Mouse (Mus musculus): ENCODE results near the gene Frat2.
A peak's percentile ranks its signal among the peaks of the same experiment; 100 is the strongest.

The Frat2 gene

DNA sequence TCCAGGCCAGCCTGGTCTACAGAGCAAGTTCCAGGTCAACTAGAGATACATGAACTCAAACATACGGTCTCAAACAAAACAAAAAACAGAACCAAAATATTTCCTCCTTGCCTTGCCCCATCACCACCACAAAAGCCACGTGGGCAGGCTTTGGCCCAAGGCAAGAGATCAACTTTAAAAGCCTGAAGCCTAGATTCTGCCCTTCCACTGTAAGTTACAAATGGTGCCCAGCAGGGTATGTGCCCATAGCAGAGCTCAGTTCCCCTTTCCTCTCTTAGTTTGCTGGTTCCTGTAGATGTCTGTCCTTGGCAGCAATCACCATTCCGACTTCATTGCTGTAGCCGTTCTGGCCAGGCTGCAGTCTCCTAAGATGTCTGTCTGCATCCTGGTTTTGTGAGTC lies 5.2 kb downstream of the Frat2 start:
- DNase-seq: peak; percentile 33 to 37

DNA sequence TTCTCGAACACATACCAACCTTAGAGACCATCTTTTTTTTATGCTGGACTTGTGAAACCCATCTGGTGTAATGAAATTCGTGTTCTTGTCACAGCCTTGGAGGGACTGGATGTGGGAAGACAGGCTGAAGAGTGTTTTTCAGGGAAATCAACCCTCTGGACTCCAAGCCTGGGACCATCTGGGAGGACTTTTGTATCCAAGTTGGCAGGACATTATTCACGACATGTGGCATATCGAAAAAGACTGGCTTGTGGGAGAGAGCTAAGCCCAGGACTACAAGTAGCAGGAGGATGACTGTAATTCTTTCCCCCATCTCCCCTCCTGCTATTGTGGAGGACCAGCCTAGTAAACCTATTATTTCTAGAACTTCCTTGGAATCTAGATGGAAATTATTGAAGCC lies 5.7 kb downstream of the Frat2 start:
- no peak for DNase-seq

GRCm38 (mm10) chr19:41841105-41841750 lies 6.7 kb downstream of the Frat2 start:
- no peak for DNase-seq

GRCm38 (mm10) chr19:41839685-41840084 lies 8.2 kb downstream of the Frat2 start:
- DNase-seq: no peak

DNA sequence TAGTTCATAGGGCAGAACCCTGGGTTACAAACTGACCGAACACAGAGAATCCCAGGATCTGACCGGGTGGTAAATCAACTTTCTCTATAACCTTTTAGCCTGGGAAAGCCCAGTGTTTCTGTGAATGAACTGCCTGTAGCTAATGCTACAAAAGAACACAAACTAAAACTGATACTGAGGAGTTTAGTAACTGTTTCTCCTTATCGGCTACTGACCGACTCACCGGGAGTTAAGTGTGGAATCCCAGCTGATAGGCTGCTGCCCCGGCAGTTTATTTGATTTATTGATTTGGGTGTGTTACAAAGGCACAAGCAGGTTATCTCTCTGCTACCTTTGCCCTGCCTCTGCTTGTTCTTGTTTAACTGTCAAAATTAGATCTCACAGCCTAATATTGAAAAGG lies 9.1 kb downstream of the Frat2 start:
- DNase-seq: no peak

DNA sequence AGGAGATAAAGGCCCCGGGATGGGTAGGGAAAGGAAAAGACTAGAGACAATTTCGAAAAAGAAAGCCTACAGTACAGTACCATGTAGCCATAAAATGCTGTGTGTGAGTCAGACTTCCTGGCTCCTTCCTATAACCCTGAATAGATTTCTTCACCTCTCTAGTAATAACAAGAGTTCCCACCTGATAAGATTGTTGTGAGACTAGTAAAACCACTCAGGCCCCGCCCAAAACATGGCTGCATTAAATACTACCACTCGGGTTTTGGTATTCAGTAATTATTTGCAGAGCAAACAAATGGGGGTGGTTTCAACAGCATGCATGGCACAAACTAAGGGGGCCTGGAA lies 10.0 kb downstream of the Frat2 start:
- DNase-seq: peak; percentile 43 to 48

GRCm38 (mm10) chr19:41837194-41837916 lies 10.6 kb downstream of the Frat2 start:
- no peak for DNase-seq

- no peak for DNase-seq
These were observed 11.2 kb downstream of the Frat2 start for GRCm38 (mm10) chr19:41836719-41837118.

DNA sequence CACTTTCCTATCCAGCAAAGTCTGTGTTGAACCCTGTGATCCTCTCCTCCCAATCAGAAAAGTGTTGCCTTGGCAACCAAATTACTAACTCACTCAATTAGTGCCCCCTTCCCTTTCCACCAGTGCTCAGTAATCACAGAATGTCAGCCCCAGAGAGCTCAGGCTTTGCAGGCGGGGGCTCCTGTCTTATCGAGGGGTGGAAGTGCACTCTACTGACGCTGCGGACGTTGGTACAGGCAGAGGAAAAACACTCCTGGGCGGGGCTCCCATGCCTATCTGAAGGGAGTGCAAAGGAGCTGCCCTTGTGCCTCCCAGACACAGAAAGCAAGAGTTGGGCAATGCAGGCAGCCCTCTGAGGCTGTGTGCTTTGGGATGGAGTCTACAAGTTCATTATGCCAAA lies 12.1 kb downstream of the Frat2 start:
- peak; percentile 47 to 56 for DNase-seq

DNA sequence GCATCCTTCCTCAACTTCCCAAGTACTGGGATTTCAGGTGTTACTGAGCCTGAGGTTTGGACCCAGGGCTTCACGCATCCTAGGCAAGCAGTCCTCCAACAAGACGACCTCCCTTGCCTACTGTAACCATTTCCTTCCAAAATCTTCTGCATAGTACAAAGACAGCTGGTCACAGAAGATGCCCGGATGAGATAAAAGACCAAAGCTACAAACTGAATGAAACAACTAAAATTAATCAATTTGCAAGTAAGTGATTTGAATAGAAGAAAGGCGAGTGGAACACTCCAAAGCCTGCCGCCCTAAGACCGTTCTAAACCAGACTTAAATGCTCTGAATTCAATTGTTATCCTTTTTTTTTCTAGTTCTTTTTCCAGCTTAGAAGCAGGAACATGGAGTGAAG lies 12.5 kb downstream of the Frat2 start:
- no peak for DNase-seq

DNA sequence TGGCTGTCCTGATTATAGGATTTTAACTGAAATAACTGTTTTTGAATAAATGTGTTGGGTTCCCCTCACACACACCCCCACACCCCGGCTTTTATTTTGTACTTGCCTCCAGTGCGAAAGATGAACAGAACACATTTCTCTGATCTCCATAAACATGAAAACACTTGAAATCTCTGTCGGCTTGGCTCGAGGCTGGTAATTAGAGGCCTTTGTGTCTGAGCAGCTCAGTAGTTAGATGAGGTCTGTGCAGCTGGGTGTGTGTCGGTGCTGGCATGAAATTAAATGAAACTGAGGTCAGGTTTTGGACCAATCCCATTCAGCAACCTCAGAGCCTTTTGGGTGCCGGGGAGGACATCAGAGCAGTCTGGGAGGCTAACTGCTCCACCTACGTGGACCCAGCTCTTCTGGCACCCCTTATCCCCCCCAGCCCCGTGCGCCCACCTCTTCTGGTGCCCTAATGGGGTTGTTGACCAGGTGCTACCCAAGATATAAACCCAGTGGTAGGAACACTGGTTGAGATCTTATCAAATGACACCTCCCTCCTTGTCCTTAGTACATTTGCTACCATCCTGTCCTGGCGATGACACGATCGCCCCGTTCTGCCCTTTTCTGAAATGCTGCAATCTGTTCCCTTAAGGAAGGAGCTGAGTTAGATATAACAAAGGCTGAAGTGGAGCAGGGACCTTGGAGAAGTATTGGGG lies 15.3 kb downstream of the Frat2 start:
- no peak for DNase-seq

GRCm38 (mm10) chr19:41831718-41832391 lies 16.1 kb downstream of the Frat2 start:
- DNase-seq: no peak

GRCm38 (mm10) chr19:41831101-41831570 lies 16.8 kb downstream of the Frat2 start:
- peak; percentile 26 to 44 for DNase-seq

GRCm38 (mm10) chr19:41830106-41831031 lies 17.6 kb downstream of the Frat2 start:
- DNase-seq: peak; percentile 85 to 89

DNA sequence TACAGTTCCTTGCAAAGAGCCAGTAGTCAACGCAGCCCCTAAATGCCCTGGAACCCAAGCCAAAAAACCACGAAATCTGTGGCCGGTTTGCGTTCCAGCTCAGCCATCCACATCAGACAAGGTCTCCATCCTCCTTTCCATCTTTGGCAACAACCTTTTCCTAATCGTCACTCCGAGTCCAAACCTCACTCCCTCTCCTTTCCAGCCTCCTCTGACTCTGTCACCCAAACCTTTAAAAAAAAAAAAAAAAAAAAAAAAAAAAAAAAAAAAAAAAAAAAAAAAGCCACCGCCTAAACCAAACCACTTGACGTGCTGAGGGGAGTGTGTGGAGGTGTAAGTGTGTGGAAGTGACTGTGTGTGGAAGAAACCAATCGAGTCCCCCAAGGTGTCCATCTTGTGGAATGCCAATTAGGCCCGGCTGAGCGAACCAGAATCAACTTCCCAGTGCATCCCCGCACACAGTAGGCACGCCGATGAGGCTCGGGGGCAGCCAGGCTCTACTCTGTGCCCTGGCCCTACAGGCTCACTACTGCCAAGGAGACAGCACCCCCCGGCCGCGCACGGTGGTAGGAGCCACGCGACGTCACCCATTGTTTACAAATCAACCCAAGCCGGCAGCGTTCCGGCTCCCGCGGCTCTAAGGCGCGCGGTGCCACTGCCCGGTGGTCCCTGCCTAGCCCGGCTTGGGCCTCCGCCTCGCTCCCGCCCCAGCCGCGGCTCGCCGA lies 18.4 kb downstream of the Frat2 start, which contains the start of gene Frat1:
Gene Frat1, plus strand, starts transcription at position 590 of the 725 bp plus-strand sequence.
- DNase-seq: peak; percentile 92

- no peak for DNase-seq
These were observed 19.0 kb downstream of the Frat2 start for GRCm38 (mm10) chr19:41828941-41829340.

DNA sequence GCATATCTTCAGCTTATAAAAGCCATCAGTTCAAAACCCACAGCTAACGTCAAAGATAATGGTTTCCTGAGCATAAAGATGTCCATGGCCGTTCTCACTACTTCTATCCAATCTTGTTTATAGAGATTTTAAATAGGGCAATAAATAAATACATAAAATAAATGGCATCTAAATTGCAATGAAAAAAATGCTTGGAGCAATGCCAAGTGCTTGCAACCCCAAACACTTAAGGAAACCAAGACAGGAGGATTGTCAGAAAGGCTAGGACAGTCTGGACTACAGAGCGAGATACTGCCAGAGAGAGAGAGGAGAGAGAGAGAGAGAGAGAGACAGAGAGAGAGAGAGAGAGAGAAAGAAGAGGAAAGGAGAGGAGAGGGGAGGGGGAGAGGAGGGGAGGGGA lies 21.4 kb downstream of the Frat2 start:
- DNase-seq: no peak

- DNase-seq: no peak
These were observed 23.0 kb downstream of the Frat2 start for GRCm38 (mm10) chr19:41824950-41825349.

GRCm38 (mm10) chr19:41822589-41822988 lies 25.3 kb downstream of the Frat2 start:
- no peak for DNase-seq

DNA sequence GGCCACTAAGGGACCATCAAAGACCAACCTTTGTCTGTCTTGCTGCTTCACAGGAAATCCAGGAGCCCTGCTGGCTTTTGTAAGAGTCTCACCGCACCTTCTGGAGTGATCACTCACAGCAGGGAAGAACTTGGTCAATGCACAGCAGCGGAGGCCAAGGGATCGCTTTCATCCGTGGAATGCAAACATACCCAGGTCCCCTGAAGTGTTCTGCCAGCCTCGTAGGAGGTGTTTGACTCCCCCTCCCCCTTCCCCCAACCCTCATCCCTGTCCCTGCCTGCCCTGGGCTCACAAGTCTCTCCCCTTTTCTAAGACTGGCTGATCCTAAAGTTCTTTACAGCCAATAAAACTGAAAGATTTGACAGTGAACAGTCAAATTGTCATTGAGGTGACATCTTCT lies 26.5 kb downstream of the Frat2 start:
- DNase-seq: peak; percentile 35 to 69

GRCm38 (mm10) chr19:41818749-41819148 lies 29.2 kb downstream of the Frat2 start:
- no peak for DNase-seq

Data from lung, postnatal 4 days (tissue).